In the genomic region with DNA sequence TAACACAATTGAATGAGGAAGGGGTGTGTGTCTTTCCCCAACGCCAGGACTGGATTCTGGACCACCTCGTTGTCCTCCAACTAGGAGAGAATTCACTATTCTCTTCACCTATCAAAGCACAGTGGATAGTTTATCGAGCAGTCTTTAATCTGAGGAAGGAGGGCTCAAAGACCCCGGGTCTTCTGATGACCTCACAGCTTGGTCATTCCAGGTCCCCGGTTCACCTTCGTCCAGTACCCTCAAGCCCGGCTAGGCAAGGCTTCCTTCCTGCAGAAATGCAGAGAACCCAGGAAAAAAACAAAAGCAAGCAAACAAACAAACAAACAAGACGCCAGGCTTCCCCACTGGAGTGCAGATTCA, we compare ENCODE assay signal across 7 mouse cellular contexts. TPM values are rescaled to one million over a fixed set of nuclear protein-coding genes. Genes with fewer than 3 reads are reported as not detected.
DNase-seq lines count a peak whose midpoint lies in the region; ATAC-seq lines count a peak whose summit lies in the region.

No protein-coding gene starts in this region.

- peak overlapping the region; percentile 65 for H3K4me2 ChIP-seq in forebrain, embryonic 11.5 days (ENCODE audit: low read depth, low read length, severe bottlenecking)
- H3K4me2 ChIP-seq in limb, embryonic 13.5 days (replicated peaks): peak overlapping the region; percentile 90
- H3K4me2 ChIP-seq in stomach, embryonic 14.5 days (replicated peaks; ENCODE audit: low read depth, low read length): peak overlapping the region; percentile 76

- no peak for ATAC-seq in megakaryocyte, adult 5-6 weeks (ENCODE audit: poor library complexity, severe bottlenecking)
- ATAC-seq in forebrain, embryonic 11.5 days (replicated peaks; ENCODE audit: low FRiP score): no peak; the same call in 1 of the 2 replicates
- peak; percentile 17; the same call in 1 of the 2 replicates for ATAC-seq in limb, embryonic 13.5 days (ENCODE audit: low FRiP score, low read depth)
- ATAC-seq in stomach, embryonic 14.5 days (ENCODE audit: insufficient number of reproducible peaks, insufficient read depth, low FRiP score, low read depth): 0 out of 2 replicates have a peak, but pooled peaks have one; percentile 1

- peaks cover 16% of the 10 kb centered on the region for H3K36me3 ChIP-seq in megakaryocyte, embryonic 14.5 days (replicated peaks; ENCODE audit: low read length)
- no peaks in the 10 kb centered on the region for H3K36me3 ChIP-seq in forebrain, embryonic 11.5 days (ENCODE audit: control insufficient read depth, insufficient read depth, low read length)
- no peaks in the 10 kb centered on the region for H3K36me3 ChIP-seq in limb, embryonic 13.5 days
- H3K36me3 ChIP-seq in stomach, embryonic 14.5 days (ENCODE audit: control insufficient read depth, insufficient read depth, low read length): no peaks in the 10 kb centered on the region

- H3K27ac ChIP-seq in forebrain, embryonic 11.5 days (ENCODE audit: low read depth, low read length): no peak overlapping the region; the same call in 1 of the 2 replicates
- peak overlapping the region; percentile 55; the same call in 1 of the 2 replicates for H3K27ac ChIP-seq in limb, embryonic 13.5 days
- H3K27ac ChIP-seq in stomach, embryonic 14.5 days (ENCODE audit: low read length): peak overlapping the region; percentile 35; the same call in 1 of the 2 replicates

- no peaks in the 10 kb centered on the region for H3K9me3 ChIP-seq in megakaryocyte, embryonic 14.5 days
- H3K9me3 ChIP-seq in forebrain, embryonic 11.5 days (ENCODE audit: control insufficient read depth, low read length): no peaks in the 10 kb centered on the region
- no peaks in the 10 kb centered on the region for H3K9me3 ChIP-seq in limb, embryonic 13.5 days
- H3K9me3 ChIP-seq in stomach, embryonic 14.5 days (ENCODE audit: control insufficient read depth, low read depth, low read length): no peaks in the 10 kb centered on the region

- H3K4me3 ChIP-seq in megakaryocyte, embryonic 14.5 days (replicated peaks): peak overlapping the region; percentile 92
- H3K4me3 ChIP-seq in forebrain, embryonic 11.5 days (ENCODE audit: low read depth, low read length): peak overlapping the region; percentile 47
- H3K4me3 ChIP-seq in limb, embryonic 13.5 days: peak overlapping the region; percentile 71
- H3K4me3 ChIP-seq in stomach, embryonic 14.5 days (ENCODE audit: low read depth, low read length): peak overlapping the region; percentile 82

- H3K4me1 ChIP-seq in megakaryocyte, embryonic 14.5 days: peaks cover 55% of the 10 kb centered on the region
- peaks cover 8% of the 10 kb centered on the region; the same call in 1 of the 2 replicates for H3K4me1 ChIP-seq in forebrain, embryonic 11.5 days (replicated peaks; ENCODE audit: control insufficient read depth, insufficient read depth, low read length)
- peaks cover 29% of the 10 kb centered on the region for H3K4me1 ChIP-seq in limb, embryonic 13.5 days
- peaks cover 18% of the 10 kb centered on the region for H3K4me1 ChIP-seq in stomach, embryonic 14.5 days (ENCODE audit: control insufficient read depth, insufficient read depth, low read length)

- no peak for DNase-seq in forebrain, embryonic 11.5 days (ENCODE audit: low spot score)
- no peak for DNase-seq in embryo, embryonic 11 days
- DNase-seq in cerebellum, adult 9-10 months: no peak

- H3K9ac ChIP-seq in forebrain, embryonic 11.5 days (ENCODE audit: low read length): no peak overlapping the region
- H3K9ac ChIP-seq in limb, embryonic 13.5 days: no peak overlapping the region
- H3K9ac ChIP-seq in stomach, embryonic 14.5 days (replicated peaks; ENCODE audit: low read depth, low read length): no peak overlapping the region

- no peaks in the 10 kb centered on the region for H3K27me3 ChIP-seq in megakaryocyte, embryonic 14.5 days (replicated peaks)
- no peaks in the 10 kb centered on the region for H3K27me3 ChIP-seq in forebrain, embryonic 11.5 days (ENCODE audit: control insufficient read depth, insufficient read depth, low read length)
- no peaks in the 10 kb centered on the region for H3K27me3 ChIP-seq in limb, embryonic 13.5 days
- H3K27me3 ChIP-seq in stomach, embryonic 14.5 days (ENCODE audit: control insufficient read depth, insufficient read depth, low read length): no peaks in the 10 kb centered on the region

- WGBS in forebrain, embryonic 11.5 days: 15% methylated on average over 8 of the region's 8 CpGs
- 18% methylated on average over 8 of the region's 8 CpGs for WGBS in limb, embryonic 13.5 days
- WGBS in stomach, embryonic 14.5 days: 12% methylated on average over 8 of the region's 8 CpGs

RNA-seq across cellular contexts. Expression of a gene that starts 0.5 kb away (rescaled TPM):
- polyA plus RNA-seq in megakaryocyte, embryonic 14.5 days (2012; ENCODE audit: insufficient read depth, low replicate concordance): 22.2 and 31.6 TPM in 2 replicates
- 38.1 and 51.5 TPM in 2 replicates for total RNA-seq in megakaryocyte, adult 5-6 weeks (2015)
- total RNA-seq in megakaryocyte, adult 5-6 weeks (2017): 24.7 and 27.3 TPM in 2 replicates
- 14.5 and 17.8 TPM in 2 replicates for polyA plus RNA-seq in forebrain, embryonic 11.5 days (2014; fragmentation: Nextera tagmentation; extraction: Ambion mirVana)
- 20.3 and 21.3 TPM in 2 replicates for polyA plus RNA-seq in limb, embryonic 13.5 days (2015; fragmentation: Nextera tagmentation; extraction: Ambion mirVana)
- polyA plus RNA-seq in stomach, embryonic 14.5 days (2014; fragmentation: Nextera tagmentation; extraction: Ambion mirVana): 22.2 and 26.4 TPM in 2 replicates

RNA-seq across cellular contexts. Expression of a gene that starts 19.8 kb away (rescaled TPM):
- polyA plus RNA-seq in megakaryocyte, embryonic 14.5 days (2012; ENCODE audit: insufficient read depth, low replicate concordance): 2.3 TPM in 1 of 2 replicates, not detected in the other
- not detected in 2 replicates for total RNA-seq in megakaryocyte, adult 5-6 weeks (2015)
- 1.2 TPM in 1 of 2 replicates, not detected in the other for total RNA-seq in megakaryocyte, adult 5-6 weeks (2017)
- polyA plus RNA-seq in forebrain, embryonic 11.5 days (2014; fragmentation: Nextera tagmentation; extraction: Ambion mirVana): 0.48 and 1.5 TPM in 2 replicates
- 8.9 and 12.8 TPM in 2 replicates for polyA plus RNA-seq in limb, embryonic 13.5 days (2015; fragmentation: Nextera tagmentation; extraction: Ambion mirVana)
- polyA plus RNA-seq in stomach, embryonic 14.5 days (2014; fragmentation: Nextera tagmentation; extraction: Ambion mirVana): 21.9 and 25.1 TPM in 2 replicates

RNA-seq across cellular contexts. Expression of a gene that starts 26.4 kb away (rescaled TPM):
- 2.2 and 4.0 TPM in 2 replicates for polyA plus RNA-seq in megakaryocyte, embryonic 14.5 days (2012; ENCODE audit: insufficient read depth, low replicate concordance)
- total RNA-seq in megakaryocyte, adult 5-6 weeks (2015): 14.9 and 15.2 TPM in 2 replicates
- 29.3 and 31.6 TPM in 2 replicates for total RNA-seq in megakaryocyte, adult 5-6 weeks (2017)
- polyA plus RNA-seq in forebrain, embryonic 11.5 days (2014; fragmentation: Nextera tagmentation; extraction: Ambion mirVana): 55.0 and 58.3 TPM in 2 replicates
- 19.4 and 21.9 TPM in 2 replicates for polyA plus RNA-seq in limb, embryonic 13.5 days (2015; fragmentation: Nextera tagmentation; extraction: Ambion mirVana)
- polyA plus RNA-seq in stomach, embryonic 14.5 days (2014; fragmentation: Nextera tagmentation; extraction: Ambion mirVana): 30.6 TPM in 2 replicates

Comparison
In these comparisons a context has a peak if more than half of its experiments do, and no peak if none do; other contexts are left out.
1. ATAC-seq: peak in limb, embryonic 13.5 days (single experiment) and stomach, embryonic 14.5 days (single experiment); none in megakaryocyte, adult 5-6 weeks (single experiment) and forebrain, embryonic 11.5 days (single experiment).
2. Peak in every context shown above with its lines, with median percentiles within 50 percentile points of each other: H3K4me3 ChIP-seq and H3K4me2 ChIP-seq.